Mouse (Mus musculus): ENCODE data around the gene Gm8212. TPM values are rescaled to one million over a fixed set of nuclear protein-coding genes. Genes with fewer than 3 reads are reported as not detected.
"Not testable (repeated sequence)": the region's sequence is repeated elsewhere in the genome, so short reads cannot be mapped to it uniquely, and the experiment has no call there.

Gm8212 gene
- not detected in 2 replicates for polyA plus RNA-seq (2014; fragmentation: Nextera tagmentation; extraction: Ambion mirVana)

DNA sequence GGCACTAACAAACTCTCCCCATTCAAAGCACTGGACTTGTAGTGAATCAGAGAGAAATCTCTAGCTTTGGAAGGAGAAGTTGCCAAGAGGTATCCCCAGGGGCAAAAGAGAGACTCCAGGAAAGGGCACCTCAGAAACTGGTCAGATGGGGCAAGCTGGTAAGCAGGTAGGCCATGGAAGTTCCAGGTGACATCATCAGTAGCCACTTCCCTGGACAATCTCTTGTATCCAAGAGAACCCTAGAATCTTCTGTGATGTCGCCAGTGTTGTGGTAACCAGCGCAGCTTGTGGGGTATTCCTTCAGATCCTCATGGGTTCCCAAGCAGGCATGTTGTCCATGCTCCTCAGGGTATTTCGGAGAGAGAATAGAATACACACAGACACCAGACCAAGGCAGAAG lies at the start of gene Gm8212:
Gene Gm8212 (plus strand): TSS at position 301 of the 400 bp plus-strand sequence.
- 86% methylated on average over 1 of the region's 3 CpGs for WGBS
- H3K36me3 ChIP-seq (ENCODE audit: control insufficient read depth, insufficient read depth, low read length): not testable (repeated sequence)

DNA sequence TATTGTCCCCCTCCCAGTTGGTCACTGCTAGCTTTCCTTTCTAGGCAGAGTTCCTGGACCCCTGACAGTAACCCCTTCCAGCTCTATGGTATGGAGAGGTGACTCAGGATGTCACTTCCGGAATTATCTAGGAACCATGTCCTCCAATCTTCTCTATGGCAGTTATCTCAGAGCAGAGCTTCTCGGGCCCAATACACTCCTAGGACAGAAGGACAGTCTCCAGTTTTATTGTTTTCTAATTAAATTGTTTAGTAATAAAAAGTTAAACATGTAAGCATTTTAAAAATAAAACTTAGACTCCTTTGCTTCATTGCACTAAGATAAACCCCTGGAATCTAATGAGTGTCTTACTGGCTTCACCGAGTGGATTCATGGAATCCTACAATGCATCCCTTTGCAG lies 15.7 kb downstream of the Gm8212 start, which contains the start of gene 4930503E14Rik:
Gene 4930503E14Rik (minus strand): TSS at position 101 of the 400 bp plus-strand sequence.
- H3K36me3 ChIP-seq (ENCODE audit: control insufficient read depth, insufficient read depth, low read length); H3K4me3 ChIP-seq (ENCODE audit: low read depth, low read length); H3K27me3 ChIP-seq (replicated peaks; ENCODE audit: control insufficient read depth, insufficient read depth, low read length); H3K27ac ChIP-seq (replicated peaks; ENCODE audit: low read depth, low read length); H3K4me2 ChIP-seq (ENCODE audit: low read depth, low read length); H3K9ac ChIP-seq (ENCODE audit: low read depth, low read length); H3K4me1 ChIP-seq (ENCODE audit: control insufficient read depth, insufficient read depth, low read length); DNase-seq (ENCODE audit: low spot score); ATAC-seq (ENCODE audit: low read depth); H3K9me3 ChIP-seq (ENCODE audit: control insufficient read depth, low read length): not testable (repeated sequence)
- WGBS: 88% methylated on average over 3 of the region's 3 CpGs

More for the DNA sequence above, at the start of gene Gm8212:
- H3K4me3 ChIP-seq (ENCODE audit: low read depth, low read length); ATAC-seq (ENCODE audit: low read depth); H3K9me3 ChIP-seq (ENCODE audit: control insufficient read depth, low read length); H3K27ac ChIP-seq (replicated peaks; ENCODE audit: low read depth, low read length); H3K27me3 ChIP-seq (replicated peaks; ENCODE audit: control insufficient read depth, insufficient read depth, low read length); H3K9ac ChIP-seq (ENCODE audit: low read depth, low read length); H3K4me2 ChIP-seq (ENCODE audit: low read depth, low read length); H3K4me1 ChIP-seq (ENCODE audit: control insufficient read depth, insufficient read depth, low read length); DNase-seq (ENCODE audit: low spot score): not testable (repeated sequence)

DNA sequence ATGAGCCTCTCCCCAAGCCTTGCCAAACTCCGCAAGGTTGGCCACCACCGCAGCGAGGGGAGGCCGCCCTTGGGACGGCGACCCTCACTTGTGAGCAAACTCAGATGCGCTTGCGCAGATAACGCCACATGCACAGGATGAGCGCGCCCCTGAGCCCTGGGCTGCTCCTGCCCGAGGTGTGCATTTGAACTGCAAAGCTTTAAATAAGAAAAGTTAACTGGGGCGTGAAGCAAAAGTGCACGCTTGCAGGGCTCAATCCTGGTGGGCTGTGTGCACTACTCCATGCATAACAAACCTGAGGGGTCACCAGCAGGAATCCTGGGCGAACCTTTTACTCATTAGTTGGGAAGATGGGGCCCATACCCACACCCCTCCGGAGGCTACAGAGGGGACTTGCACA lies 50.6 kb downstream of the Gm8212 start:
- no peak overlapping the region for H3K4me3 ChIP-seq (ENCODE audit: low read depth, low read length)
- no peaks in the 10 kb centered on the region for H3K27me3 ChIP-seq (replicated peaks; ENCODE audit: control insufficient read depth, insufficient read depth, low read length)
- WGBS: 92% methylated on average over 16 of the region's 16 CpGs
- no peaks in the 10 kb centered on the region for H3K36me3 ChIP-seq (ENCODE audit: control insufficient read depth, insufficient read depth, low read length)
- DNase-seq (ENCODE audit: low spot score) (no peak), ATAC-seq (ENCODE audit: low read depth) (no peak)
- no peaks in the 10 kb centered on the region for H3K4me1 ChIP-seq (ENCODE audit: control insufficient read depth, insufficient read depth, low read length)
- no peaks in the 10 kb centered on the region for H3K9me3 ChIP-seq (ENCODE audit: control insufficient read depth, low read length)
- no peak overlapping the region for H3K4me2 ChIP-seq (ENCODE audit: low read depth, low read length)
- H3K27ac ChIP-seq (replicated peaks; ENCODE audit: low read depth, low read length): no peak overlapping the region
- no peak overlapping the region for H3K9ac ChIP-seq (ENCODE audit: low read depth, low read length)

Other genes with a start within 250 kb of the Gm8212 start
- not detected in 2 replicates for gene Ang5, start 240.6 kb upstream of the Gm8212 start, polyA plus RNA-seq (2014; fragmentation: Nextera tagmentation; extraction: Ambion mirVana)
- not detected in 2 replicates for gene Ang6, start 195.4 kb upstream of the Gm8212 start, polyA plus RNA-seq (2014; fragmentation: Nextera tagmentation; extraction: Ambion mirVana)
- gene Ear2, start 95.0 kb upstream of the Gm8212 start, polyA plus RNA-seq (2014; fragmentation: Nextera tagmentation; extraction: Ambion mirVana): not detected in 2 replicates
- gene Gm3327, start 73.8 kb upstream of the Gm8212 start, polyA plus RNA-seq (2014; fragmentation: Nextera tagmentation; extraction: Ambion mirVana): not detected in 2 replicates
- not detected in 2 replicates for gene 4930503E14Rik, start 15.6 kb downstream of the Gm8212 start, polyA plus RNA-seq (2014; fragmentation: Nextera tagmentation; extraction: Ambion mirVana)
- not detected in 2 replicates for gene Gm8220, start 87.9 kb downstream of the Gm8212 start, polyA plus RNA-seq (2014; fragmentation: Nextera tagmentation; extraction: Ambion mirVana)
- not detected in 2 replicates for gene Gm5930, start 140.9 kb downstream of the Gm8212 start, polyA plus RNA-seq (2014; fragmentation: Nextera tagmentation; extraction: Ambion mirVana)
- not detected in 2 replicates for gene Gm8229, start 167.7 kb downstream of the Gm8212 start, polyA plus RNA-seq (2014; fragmentation: Nextera tagmentation; extraction: Ambion mirVana)
- not detected in 2 replicates for gene Gm3371, start 213.0 kb downstream of the Gm8212 start, polyA plus RNA-seq (2014; fragmentation: Nextera tagmentation; extraction: Ambion mirVana)
- not detected in 2 replicates for gene Gm8232, start 236.0 kb downstream of the Gm8212 start, polyA plus RNA-seq (2014; fragmentation: Nextera tagmentation; extraction: Ambion mirVana)